Mouse (Mus musculus) embryonic facial prominence, embryonic 12.5 days (tissue): ENCODE measurements around the gene Tctn1. TPM values are rescaled to one million over a fixed set of nuclear protein-coding genes. Genes with fewer than 3 reads are reported as not detected.
A peak's percentile ranks its signal among the peaks of the same experiment; 100 is the strongest.
"Not testable (repeated sequence)": the region's sequence is repeated elsewhere in the genome, so short reads cannot be mapped to it uniquely, and the experiment has no call there.

Experiments used
- ATAC-seq: fragments of 200-750 bp; cut with Nextera tagmentation; 2 replicates; pipeline ENCODE4 v1.8.0; 2017; ENCODE audit not compliant: insufficient number of reproducible peaks, insufficient read depth, low FRiP score, low TSS enrichment
- H3K27ac ChIP-seq: fragments of 300-500 bp; sonication (generic); 2 replicates; pipeline ENCODE4 v1.5.1; 2016; ENCODE audit warnings: mild to moderate bottlenecking
- H3K27me3 ChIP-seq: fragments of 300-500 bp; sonication (generic); 2 replicates; pipeline ENCODE4 v1.6.1; 2016; ENCODE audit warnings: mild to moderate bottlenecking, moderate library complexity
- H3K36me3 ChIP-seq: fragments of 300-500 bp; sonication (generic); 2 replicates; pipeline ENCODE4 v1.6.1; 2016; ENCODE audit warnings: mild to moderate bottlenecking
- H3K4me1 ChIP-seq: fragments of 300-500 bp; sonication (generic); 2 replicates; pipeline ENCODE4 v1.6.1; 2016
- H3K4me2 ChIP-seq: fragments of 300-500 bp; sonication (generic); replicated peaks from 2 replicates; pipeline ENCODE4 v1.6.1; 2016; ENCODE audit warnings: mild to moderate bottlenecking, moderate library complexity
- H3K4me3 ChIP-seq: fragments of 300-500 bp; sonication (generic); 2 replicates; pipeline ENCODE4 v1.5.1; 2016; ENCODE audit warnings: mild to moderate bottlenecking
- H3K9ac ChIP-seq: fragments of 300-500 bp; sonication (generic); 2 replicates; pipeline ENCODE4 v1.6.1; 2016; ENCODE audit warnings: mild to moderate bottlenecking, moderate library complexity
- H3K9me3 ChIP-seq: fragments of 300-500 bp; sonication (generic); 2 replicates; pipeline ENCODE4 v1.6.1; 2016; ENCODE audit warnings: mild to moderate bottlenecking, moderate library complexity
- WGBS: fragments of 180-500 bp; shearing (Covaris S2); methylation state at CpG from one replicate; pipeline ENCODE4 v1.1.7; 2016; 5-methylcytosine and 5-hydroxymethylcytosine counted together
- polyA plus RNA-seq: library from polyadenylated mRNA; unstranded; fragments of >200 nt; fragmentation: Nextera tagmentation; extraction: Ambion mirVana; gene quantifications from 2 replicates; pipeline ENCODE4 v1.2.1, GENCODE M21; 2016

Gene Tctn1
- polyA plus RNA-seq, 1 experiment from 2014 or later = 5.9 TPM

GRCm38 (mm10) chr5:122212820-122213219, 51.4 kb downstream of the Tctn1 start:
- WGBS = 100% methylated on average over 1 of the region's 1 CpGs
- not testable (repeated sequence) for H3K4me2 ChIP-seq

GRCm38 (mm10) chr5:122212125-122212524, 52.1 kb downstream of the Tctn1 start:
- Histone ChIP-seq H3K4me2 (no peak overlapping the region), H3K4me3 (no peak overlapping the region), H3K9ac (no peak overlapping the region), H3K4me1 (peaks cover 16% of the 10 kb centered on the region), H3K27me3 (no peaks in the 10 kb centered on the region), H3K9me3 (no peaks in the 10 kb centered on the region), H3K27ac (no peak overlapping the region), H3K36me3 (no peaks in the 10 kb centered on the region)
- ATAC-seq = no peak
- WGBS = 84% methylated on average over 8 of the region's 8 CpGs

More at GRCm38 (mm10) chr5:122212820-122213219, 51.4 kb downstream of the Tctn1 start:
- not testable (repeated sequence) for H3K9me3 ChIP-seq, ATAC-seq, H3K36me3 ChIP-seq, H3K27me3 ChIP-seq, H3K9ac ChIP-seq, H3K27ac ChIP-seq, H3K4me3 ChIP-seq
- peaks cover 16% of the 10 kb centered on the region for H3K4me1 ChIP-seq

- 93% methylated on average over 8 of the region's 8 CpGs for WGBS
- Histone ChIP-seq H3K4me1 (peaks cover 16% of the 10 kb centered on the region), H3K36me3 (no peaks in the 10 kb centered on the region), H3K27me3 (no peaks in the 10 kb centered on the region), H3K27ac (no peak overlapping the region), H3K9ac (no peak overlapping the region), H3K4me3 (no peak overlapping the region), H3K9me3 (no peaks in the 10 kb centered on the region), H3K4me2 (no peak overlapping the region)
- no peak for ATAC-seq
Observed at GRCm38 (mm10) chr5:122210890-122211289, 53.4 kb downstream of the Tctn1 start.

GRCm38 (mm10) chr5:122209591-122210368, 54.5 kb downstream of the Tctn1 start:
- peak; percentile 93 for ATAC-seq
- WGBS = 3% methylated on average over 18 of the region's 21 CpGs

GRCm38 (mm10) chr5:122208909-122209308, 55.4 kb downstream of the Tctn1 start:
- 27% methylated on average over 6 of the region's 6 CpGs for WGBS
- no peak for ATAC-seq
- Histone ChIP-seq H3K9me3 (no peaks in the 10 kb centered on the region), H3K4me3 (no peak overlapping the region), H3K36me3 (no peaks in the 10 kb centered on the region), H3K4me1 (peaks cover 16% of the 10 kb centered on the region), H3K27ac (peak overlapping the region; percentile 70), H3K27me3 (no peaks in the 10 kb centered on the region), H3K4me2 (peak overlapping the region; percentile 60), H3K9ac (no peak overlapping the region)

More at GRCm38 (mm10) chr5:122209591-122210368, 54.5 kb downstream of the Tctn1 start:
- no peaks in the 10 kb centered on the region for H3K27me3 ChIP-seq
- peak overlapping the region; percentile 37 for H3K4me3 ChIP-seq
- no peaks in the 10 kb centered on the region for H3K36me3 ChIP-seq
- H3K4me2 ChIP-seq = peak overlapping the region; percentile 60
- peaks cover 16% of the 10 kb centered on the region for H3K4me1 ChIP-seq
- H3K9me3 ChIP-seq = no peaks in the 10 kb centered on the region
- H3K27ac ChIP-seq = peak overlapping the region; percentile 70
- H3K9ac ChIP-seq = peak overlapping the region; percentile 58

GRCm38 (mm10) chr5:122206475-122206874, 57.8 kb downstream of the Tctn1 start, which contains the start of gene Hvcn1:
TSS of gene Hvcn1 (plus strand) at chr5:122206804.
- H3K4me3 ChIP-seq = no peak within 1 kb of the TSS
- no peaks in the 10 kb centered on the region for H3K9me3 ChIP-seq
- no peak within 1 kb of the TSS for H3K9ac ChIP-seq
- H3K36me3 ChIP-seq = no peaks in the 10 kb centered on the region
- WGBS = 75% methylated on average over 4 of the region's 4 CpGs
- peaks cover 16% of the 10 kb centered on the region for H3K4me1 ChIP-seq
- no peaks in the 10 kb centered on the region for H3K27me3 ChIP-seq
- no peak within 1 kb of the TSS for H3K27ac ChIP-seq
- H3K4me2 ChIP-seq = no peak within 1 kb of the TSS
- no peak for ATAC-seq

- Histone ChIP-seq H3K4me2 (no peak overlapping the region), H3K27me3 (no peaks in the 10 kb centered on the region), H3K4me1 (peaks cover 4% of the 10 kb centered on the region), H3K36me3 (no peaks in the 10 kb centered on the region), H3K4me3 (no peak overlapping the region), H3K9ac (no peak overlapping the region), H3K9me3 (no peaks in the 10 kb centered on the region), H3K27ac (no peak overlapping the region)
- WGBS = 70% methylated on average over 2 of the region's 2 CpGs
- ATAC-seq = no peak
Observed at GRCm38 (mm10) chr5:122204180-122204579, 60.1 kb downstream of the Tctn1 start.

GRCm38 (mm10) chr5:122201904-122202303, 62.4 kb downstream of the Tctn1 start:
- Histone ChIP-seq H3K9ac (no peak overlapping the region), H3K36me3 (no peaks in the 10 kb centered on the region), H3K27me3 (no peaks in the 10 kb centered on the region), H3K27ac (no peak overlapping the region), H3K4me1 (no peaks in the 10 kb centered on the region), H3K4me2 (no peak overlapping the region), H3K9me3 (no peaks in the 10 kb centered on the region), H3K4me3 (no peak overlapping the region)
- 88% methylated on average over 6 of the region's 6 CpGs for WGBS
- no peak for ATAC-seq

GRCm38 (mm10) chr5:122200872-122201271, 63.4 kb downstream of the Tctn1 start:
- H3K36me3 ChIP-seq = no peaks in the 10 kb centered on the region
- H3K4me3 ChIP-seq = no peak overlapping the region
- H3K4me2 ChIP-seq = no peak overlapping the region
- H3K4me1 ChIP-seq = no peaks in the 10 kb centered on the region
- WGBS = 88% methylated on average over 4 of the region's 4 CpGs
- no peaks in the 10 kb centered on the region for H3K9me3 ChIP-seq
- H3K27ac ChIP-seq = no peak overlapping the region
- H3K9ac ChIP-seq = no peak overlapping the region
- ATAC-seq = no peak
- no peaks in the 10 kb centered on the region for H3K27me3 ChIP-seq

- H3K27me3 ChIP-seq = no peaks in the 10 kb centered on the region
- H3K27ac ChIP-seq = no peak overlapping the region
- H3K36me3 ChIP-seq = no peaks in the 10 kb centered on the region
- no peaks in the 10 kb centered on the region for H3K4me1 ChIP-seq
- WGBS = 38% methylated on average over 3 of the region's 4 CpGs
- no peak overlapping the region for H3K9ac ChIP-seq
- no peak for ATAC-seq
- H3K4me2 ChIP-seq = no peak overlapping the region
- H3K9me3 ChIP-seq = no peaks in the 10 kb centered on the region
- H3K4me3 ChIP-seq = no peak overlapping the region
Observed at GRCm38 (mm10) chr5:122192347-122192746, 71.9 kb downstream of the Tctn1 start.

GRCm38 (mm10) chr5:122191269-122192063, 72.8 kb downstream of the Tctn1 start:
- Histone ChIP-seq H3K4me3 (no peak overlapping the region), H3K36me3 (no peaks in the 10 kb centered on the region), H3K27me3 (no peaks in the 10 kb centered on the region), H3K9ac (no peak overlapping the region), H3K27ac (no peak overlapping the region), H3K9me3 (no peaks in the 10 kb centered on the region), H3K4me1 (no peaks in the 10 kb centered on the region), H3K4me2 (no peak overlapping the region)
- ATAC-seq = no peak
- 81% methylated on average over 12 of the region's 12 CpGs for WGBS

GRCm38 (mm10) chr5:122190465-122190864, 73.8 kb downstream of the Tctn1 start:
- no peaks in the 10 kb centered on the region for H3K36me3 ChIP-seq
- H3K27ac ChIP-seq = no peak overlapping the region
- H3K4me2 ChIP-seq = no peak overlapping the region
- no peaks in the 10 kb centered on the region for H3K9me3 ChIP-seq
- WGBS = 49% methylated on average over 7 of the region's 7 CpGs
- H3K27me3 ChIP-seq = no peaks in the 10 kb centered on the region
- no peak overlapping the region for H3K4me3 ChIP-seq
- no peak overlapping the region for H3K9ac ChIP-seq
- H3K4me1 ChIP-seq = no peaks in the 10 kb centered on the region
- no peak for ATAC-seq
